Mouse (Mus musculus): Measurements from ENCODE around the gene Tmem247.

Gene Tmem247

GRCm38 (mm10) chr17:86913003-86913607 lies 4.0 kb upstream of the Tmem247 start:
- DNase-seq (ENCODE audit: low spot score in 2 of 2): no peak

- no peak for DNase-seq (ENCODE audit: low spot score in 2 of 2)
These were observed 1.6 kb upstream of the Tmem247 start for GRCm38 (mm10) chr17:86915540-86915939.

- peak in 1 of 2 experiments; percentile 39 for DNase-seq (ENCODE audit: low spot score in 2 of 2)
These were observed 1.6 kb downstream of the Tmem247 start for GRCm38 (mm10) chr17:86918786-86919185.

GRCm38 (mm10) chr17:86919729-86920128 lies 2.6 kb downstream of the Tmem247 start:
- DNase-seq (ENCODE audit: low spot score in 2 of 2): no peak

- no peak for DNase-seq (ENCODE audit: low spot score in 2 of 2)
These were observed 7.5 kb downstream of the Tmem247 start for GRCm38 (mm10) chr17:86924679-86925078.

GRCm38 (mm10) chr17:86926836-86927235 lies 9.7 kb downstream of the Tmem247 start:
- DNase-seq (ENCODE audit: low spot score in 2 of 2): no peak

GRCm38 (mm10) chr17:86929355-86929754 lies 12.2 kb downstream of the Tmem247 start:
- DNase-seq (ENCODE audit: low spot score in 2 of 2): no peak

- DNase-seq (ENCODE audit: low spot score in 2 of 2): no peak
These were observed 12.8 kb downstream of the Tmem247 start for GRCm38 (mm10) chr17:86929981-86930380.

GRCm38 (mm10) chr17:86932896-86933295 lies 15.7 kb downstream of the Tmem247 start:
- DNase-seq (ENCODE audit: low spot score in 2 of 2): no peak

- no peak for DNase-seq (ENCODE audit: low spot score in 2 of 2)
These were observed 19.9 kb downstream of the Tmem247 start for GRCm38 (mm10) chr17:86937064-86937463.

- peak in 1 of 2 experiments; percentile 61 for DNase-seq (ENCODE audit: low spot score in 2 of 2)
These were observed 20.5 kb downstream of the Tmem247 start for GRCm38 (mm10) chr17:86937497-86938155.

GRCm38 (mm10) chr17:86938683-86939082 lies 21.5 kb downstream of the Tmem247 start:
- no peak for DNase-seq (ENCODE audit: low spot score in 2 of 2)

GRCm38 (mm10) chr17:86942112-86942511 lies 25.0 kb downstream of the Tmem247 start:
- no peak for DNase-seq (ENCODE audit: low spot score in 2 of 2)

- DNase-seq (ENCODE audit: low spot score in 2 of 2): no peak
These were observed 26.0 kb downstream of the Tmem247 start for GRCm38 (mm10) chr17:86943158-86943557.

GRCm38 (mm10) chr17:86946078-86946477 lies 28.9 kb downstream of the Tmem247 start:
- no peak for DNase-seq (ENCODE audit: low spot score in 2 of 2)

- DNase-seq (ENCODE audit: low spot score in 2 of 2): no peak
These were observed 31.0 kb downstream of the Tmem247 start, which contains the start of gene Atp6v1e2 for GRCm38 (mm10) chr17:86947840-86948796. Gene Atp6v1e2, minus strand, starts transcription at chr17:86947897.

- no peak for DNase-seq (ENCODE audit: low spot score in 2 of 2)
These were observed 31.7 kb downstream of the Tmem247 start for GRCm38 (mm10) chr17:86948801-86949200.

- DNase-seq (ENCODE audit: low spot score in 2 of 2): no peak
These were observed 40.1 kb downstream of the Tmem247 start for GRCm38 (mm10) chr17:86957239-86957638.

- DNase-seq (ENCODE audit: low spot score in 2 of 2): no peak
These were observed 40.8 kb downstream of the Tmem247 start for GRCm38 (mm10) chr17:86957968-86958367.

- no peak for DNase-seq (ENCODE audit: low spot score in 2 of 2)
These were observed 44.2 kb downstream of the Tmem247 start for GRCm38 (mm10) chr17:86961301-86961841.

- peak; percentile 50 to 82 for DNase-seq (ENCODE audit: low spot score in 2 of 2)
These were observed 45.2 kb downstream of the Tmem247 start for GRCm38 (mm10) chr17:86962297-86962893.

Measured in spleen, postnatal 10 days (tissue).